Mouse (Mus musculus) frontal cortex, postnatal 25 days (tissue): ENCODE results near the gene Cbx2.

Experiments
- DNase-seq, 2 experiments: peaks; one replicate each; pipeline ENCODE4 v3.0.0; 2022; ENCODE audit warnings: low spot score in 2 of 2

Cbx2 gene

GRCm38 (mm10) chr11:119017506-119017905 is 5.3 kb upstream of the Cbx2 start:
- DNase-seq, result no peak

GRCm38 (mm10) chr11:119021180-119021579 is 1.6 kb upstream of the Cbx2 start:
- DNase-seq, result no peak

GRCm38 (mm10) chr11:119022068-119022894 is 481 bp upstream of the Cbx2 start:
- DNase-seq, result no peak

GRCm38 (mm10) chr11:119023616-119023980 is 836 bp downstream of the Cbx2 start:
- no peak for DNase-seq

GRCm38 (mm10) chr11:119024260-119024659 is 1.5 kb downstream of the Cbx2 start:
- no peak for DNase-seq

DNA sequence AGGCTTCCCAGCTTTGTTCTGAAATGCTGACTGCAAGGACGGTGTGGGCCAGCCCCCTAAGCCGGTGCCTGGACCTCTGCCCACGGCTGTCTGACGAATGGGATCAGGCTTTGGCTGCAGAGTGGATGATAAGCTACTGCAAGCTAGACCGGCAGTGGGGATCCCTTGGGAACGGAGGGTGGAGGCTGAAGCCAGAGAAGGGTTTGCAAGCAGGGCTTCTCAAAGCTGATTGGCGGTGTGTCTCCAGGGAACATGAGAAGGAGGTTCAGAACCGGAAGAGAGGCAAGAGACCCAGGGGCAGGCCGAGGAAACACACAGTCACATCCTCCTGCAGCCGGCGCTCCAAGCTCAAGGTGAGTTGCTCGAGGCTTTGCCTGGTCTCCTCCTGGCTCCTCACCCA is 3.4 kb downstream of the Cbx2 start:
- DNase-seq, result no peak

- DNase-seq, result no peak
These were observed 11.3 kb downstream of the Cbx2 start for GRCm38 (mm10) chr11:119033874-119034558.

GRCm38 (mm10) chr11:119034635-119035034 is 11.9 kb downstream of the Cbx2 start:
- no peak for DNase-seq

DNA sequence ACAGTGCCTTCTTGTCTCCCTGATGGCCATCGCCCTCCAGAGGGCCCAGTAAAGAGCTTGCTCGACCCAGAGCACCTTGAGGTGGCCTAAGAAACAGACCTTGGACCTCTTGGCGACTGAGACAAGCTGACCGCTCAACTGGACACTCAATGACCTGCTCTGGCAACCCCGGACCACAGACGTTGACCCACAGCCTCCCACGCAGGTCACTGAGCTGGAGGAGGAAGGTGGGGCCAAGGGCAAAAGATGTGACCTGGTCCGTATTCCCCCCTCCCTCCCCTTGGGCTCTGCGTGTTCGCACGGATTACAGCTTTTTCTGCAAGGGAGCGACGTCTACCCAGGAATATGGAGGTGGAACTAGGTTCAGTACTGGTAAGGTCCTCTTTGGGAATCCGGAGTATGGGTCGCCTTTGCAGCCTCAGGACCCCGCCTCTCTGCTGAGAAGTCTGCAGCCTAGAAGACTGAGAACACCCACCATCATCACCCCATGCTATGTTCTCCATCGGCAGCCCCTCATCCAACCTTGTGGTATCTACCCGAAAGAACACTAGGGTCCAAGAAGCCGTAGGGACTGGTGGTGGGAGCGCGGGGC is 12.4 kb downstream of the Cbx2 start:
- DNase-seq, result no peak

- DNase-seq, result no peak
These were observed 13.0 kb downstream of the Cbx2 start for GRCm38 (mm10) chr11:119035686-119036165.

DNA sequence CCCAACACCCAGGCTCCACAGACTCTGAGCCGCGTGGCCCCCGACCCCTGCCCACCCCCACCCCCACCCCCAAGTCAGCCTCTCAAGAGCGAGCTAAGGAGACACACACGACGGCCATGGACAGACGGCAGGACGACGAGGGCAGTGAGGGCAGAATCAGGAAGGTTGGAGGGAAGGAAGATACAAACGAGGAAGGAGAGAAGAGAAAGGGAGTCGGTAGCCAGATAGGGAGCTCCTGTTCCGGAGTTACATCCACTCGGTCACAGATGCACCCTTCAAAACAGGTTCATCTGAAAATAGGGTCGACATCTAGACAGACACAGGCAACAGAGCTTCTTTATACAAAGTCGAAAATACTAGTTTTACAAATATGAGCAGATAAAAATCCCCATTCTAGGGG is 13.7 kb downstream of the Cbx2 start:
- no peak for DNase-seq

DNA sequence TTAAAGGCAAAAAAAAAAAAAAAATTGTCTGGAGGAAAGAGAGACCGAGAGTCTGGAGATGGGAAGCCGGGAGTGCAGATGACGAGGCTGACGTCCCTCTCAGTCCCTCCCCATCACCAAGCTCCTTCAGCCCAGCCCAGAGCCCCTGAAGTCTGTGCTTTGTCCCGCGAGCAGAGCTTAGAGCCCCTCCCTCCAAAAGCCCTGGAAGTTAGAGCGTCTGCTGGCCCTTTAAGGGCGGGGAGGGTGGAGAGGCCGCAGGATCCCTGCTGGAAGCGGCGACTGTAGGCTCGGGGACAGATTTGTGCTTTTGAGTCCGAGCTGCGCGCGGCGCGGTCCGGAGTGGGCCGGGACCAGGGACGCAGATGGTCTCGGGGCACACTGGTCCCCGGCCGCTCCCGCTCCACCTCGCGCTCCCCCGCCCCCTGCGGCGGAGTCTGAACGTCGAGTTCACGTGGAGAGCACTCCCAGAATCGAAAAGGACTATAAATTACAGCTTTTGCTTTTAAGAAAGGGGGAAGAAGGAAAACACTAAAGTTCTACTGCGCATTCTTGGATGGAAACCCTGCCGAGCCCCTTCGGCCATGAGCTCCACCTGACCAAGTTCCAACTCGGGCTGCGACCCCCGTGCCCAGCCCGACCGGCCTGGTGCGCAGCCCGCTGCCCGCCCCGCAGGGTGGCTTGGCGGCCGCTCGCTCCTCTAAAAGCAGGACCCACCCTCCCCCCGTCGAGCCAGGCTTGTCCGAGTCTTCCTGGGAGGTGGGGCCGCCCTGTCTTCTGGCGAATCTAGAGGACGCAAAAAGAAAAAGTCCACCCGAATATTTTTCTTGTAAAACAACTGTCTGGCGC is 14.4 kb downstream of the Cbx2 start:
- no peak for DNase-seq

DNA sequence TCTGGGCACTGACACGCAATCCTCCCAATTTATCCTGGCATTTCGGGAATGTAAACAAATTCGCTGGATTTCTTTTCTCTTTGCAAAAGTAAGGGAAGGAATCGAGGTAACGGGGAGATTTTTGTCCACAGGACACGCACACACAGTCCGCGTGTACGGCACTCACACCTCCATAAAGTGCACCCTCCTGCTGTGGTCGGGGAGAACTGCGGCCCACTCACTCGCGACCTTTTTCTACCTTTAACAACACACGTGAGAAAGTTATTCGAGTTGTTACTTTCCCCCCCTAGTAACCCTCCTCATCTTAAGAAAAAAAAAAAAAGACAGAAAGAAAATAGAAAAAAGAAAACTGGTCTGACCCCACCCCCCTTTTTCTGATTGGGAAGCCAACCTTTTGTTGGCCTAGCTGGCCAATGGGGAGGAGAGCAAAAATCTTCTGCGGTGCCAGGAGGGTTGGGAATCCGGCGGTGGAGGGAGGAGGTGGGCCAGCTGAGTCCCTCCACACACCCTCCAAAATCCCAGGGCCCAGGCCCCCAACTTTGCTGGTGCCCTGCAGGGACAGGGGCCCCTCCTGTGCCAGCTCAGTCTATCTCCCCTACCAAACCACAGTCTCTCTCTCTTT is 15.1 kb downstream of the Cbx2 start:
- no peak for DNase-seq

DNA sequence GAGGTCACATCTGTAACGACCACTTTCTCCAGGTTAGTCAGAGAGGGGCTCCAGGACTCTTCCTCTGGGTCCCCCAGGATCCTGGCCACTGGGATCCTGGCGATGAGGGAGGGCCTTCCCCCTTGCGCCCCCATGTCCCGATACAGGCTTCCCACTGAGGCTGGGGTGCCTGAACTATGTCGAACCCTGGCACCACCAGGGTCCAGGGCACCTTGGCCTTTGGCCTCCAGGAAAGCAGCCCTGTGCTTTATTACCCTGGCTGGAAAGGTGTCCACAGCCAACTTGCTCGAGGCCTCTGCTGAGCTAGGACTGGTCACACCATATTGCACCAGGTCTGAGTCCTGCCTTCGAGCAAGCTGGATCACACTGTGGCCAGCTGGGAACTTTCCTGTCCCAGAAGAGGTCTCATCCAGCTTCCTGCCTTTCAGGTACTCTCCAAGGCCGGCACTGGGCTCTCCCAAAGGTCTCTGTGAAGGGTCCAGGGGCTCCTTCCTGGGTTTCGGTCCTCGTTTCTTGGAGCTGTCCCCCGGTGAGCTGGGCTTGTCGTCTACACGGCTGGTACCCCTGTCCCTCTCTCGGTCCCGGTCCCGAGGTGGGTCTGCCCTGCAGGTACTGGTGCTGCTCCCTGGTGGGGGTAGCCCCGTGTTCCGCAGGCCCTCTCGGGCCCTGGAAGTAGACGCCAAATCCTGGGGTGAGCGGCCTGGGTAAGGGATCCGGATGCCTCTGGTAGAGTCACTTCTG is 16.2 kb downstream of the Cbx2 start:
- no peak for DNase-seq

DNA sequence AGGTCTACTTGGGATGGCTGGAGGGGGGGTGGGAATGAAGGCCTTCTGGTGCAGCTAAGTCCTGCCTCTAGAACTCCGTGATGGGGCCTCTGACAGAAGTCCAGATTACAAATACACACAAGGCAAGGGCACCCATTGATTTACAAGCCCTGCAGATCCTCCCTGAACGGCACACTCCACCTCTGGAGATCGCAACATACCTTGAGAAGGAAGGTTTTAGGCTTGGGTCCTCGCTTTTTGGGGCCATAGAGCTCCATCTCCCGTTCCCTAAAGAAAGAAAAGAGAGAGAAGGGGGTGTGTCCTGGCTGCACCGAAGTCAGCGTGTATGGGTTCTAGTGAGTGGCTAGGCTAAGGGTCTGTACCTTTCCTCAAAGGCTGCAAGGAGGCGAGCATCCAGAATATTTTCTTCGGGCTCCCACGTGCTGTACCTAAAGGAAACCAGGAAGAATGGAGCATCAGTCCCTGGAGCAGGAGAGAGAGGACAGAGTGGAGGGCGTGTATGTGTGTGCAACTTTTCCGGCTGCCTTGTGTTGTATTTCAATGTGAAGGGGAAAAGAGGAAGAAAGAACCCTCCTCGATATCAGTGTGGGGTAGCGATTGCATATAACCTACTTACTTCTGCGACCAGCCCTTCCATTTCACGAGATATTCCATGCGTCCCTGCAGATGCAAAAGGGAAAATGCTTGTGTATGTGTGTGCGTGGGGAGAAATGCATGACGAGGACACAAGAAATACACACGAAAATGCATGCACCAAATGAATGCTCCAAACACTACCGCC is 17.2 kb downstream of the Cbx2 start:
- DNase-seq, result no peak

- peak; percentile 97 to 98 for DNase-seq
These were observed 18.0 kb downstream of the Cbx2 start, which contains the start of gene Cbx8 for GRCm38 (mm10) chr11:119040600-119041324. Cbx8 (minus strand) TSS chr11:119040969.

DNA sequence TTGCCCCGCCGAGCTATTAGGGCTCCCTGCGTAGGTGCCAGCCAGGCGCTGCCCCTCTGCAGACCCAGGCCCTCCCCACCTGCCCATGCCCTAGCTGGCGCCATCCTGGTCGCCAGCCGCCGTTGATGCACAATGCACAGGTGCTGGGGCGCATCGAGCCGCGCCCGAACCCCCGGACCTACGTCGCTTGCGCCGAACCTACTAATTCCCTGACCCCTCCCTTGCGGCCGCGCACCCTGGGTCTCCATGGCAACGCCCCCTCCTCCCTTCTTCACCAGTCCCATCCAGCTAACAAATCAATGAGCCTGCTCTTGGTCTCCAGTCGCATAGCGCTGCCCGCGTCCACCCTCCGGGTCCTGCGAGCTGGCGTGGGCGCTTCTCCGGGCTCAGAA is 18.6 kb downstream of the Cbx2 start:
- DNase-seq, result no peak

GRCm38 (mm10) chr11:119041750-119042465 is 19.1 kb downstream of the Cbx2 start:
- no peak for DNase-seq
